Mouse (Mus musculus): Measurements from ENCODE around the gene Gm26620. TPM values are rescaled to one million over a fixed set of nuclear protein-coding genes. Genes with fewer than 3 reads are reported as not detected.

The Gm26620 gene
- polyA plus RNA-seq, 1 experiment from 2014 or later = 0.49 TPM

DNA sequence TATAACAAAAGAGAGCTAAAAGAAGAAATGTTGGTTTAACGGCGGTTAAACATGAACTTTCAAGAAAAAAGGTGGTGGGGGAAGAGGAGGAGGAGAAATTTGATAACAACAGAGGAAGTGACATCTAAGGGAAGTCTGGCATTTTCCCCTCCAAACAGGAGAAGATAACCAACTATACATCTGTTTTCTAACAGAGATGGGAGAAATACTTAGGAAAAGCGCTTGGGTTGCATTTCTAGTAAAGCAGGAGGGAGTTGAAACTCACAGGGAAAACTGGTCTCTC, 22.5 kb upstream of the Gm26620 start:
- H3K36me3 ChIP-seq = no peaks in the 10 kb centered on the region
- H3K4me3 ChIP-seq = no peak overlapping the region
- no peaks in the 10 kb centered on the region for H3K9me3 ChIP-seq (replicated peaks)
- H3K27me3 ChIP-seq (ENCODE audit: low read depth, poor library complexity, severe bottlenecking) = no peaks in the 10 kb centered on the region
- peaks cover 8% of the 10 kb centered on the region for H3K4me1 ChIP-seq
- WGBS = 88% methylated on average over 3 of the region's 3 CpGs
- no peak overlapping the region for H3K27ac ChIP-seq
- no peak for DNase-seq (ENCODE audit: low spot score)

DNA sequence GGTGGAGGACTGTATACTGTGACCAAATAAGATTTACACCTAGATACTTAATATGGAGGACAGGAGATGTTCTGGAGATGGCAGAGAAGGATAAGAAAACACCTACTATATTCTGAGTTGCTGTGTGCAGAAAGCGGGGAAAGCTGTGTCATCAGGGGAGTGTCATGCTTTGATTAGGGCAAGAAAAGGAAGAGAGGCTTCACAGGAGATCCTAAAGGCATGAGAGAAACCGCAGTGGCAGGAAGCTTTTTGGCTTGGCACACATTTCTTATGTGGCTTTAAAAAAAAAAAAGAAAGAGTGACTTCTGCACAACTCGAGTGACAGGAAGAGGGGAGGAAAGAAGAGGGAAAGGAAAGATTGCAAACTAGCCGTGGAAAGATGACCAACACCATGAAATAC, 21.8 kb upstream of the Gm26620 start:
- H3K36me3 ChIP-seq = no peaks in the 10 kb centered on the region
- peaks cover 8% of the 10 kb centered on the region for H3K4me1 ChIP-seq
- no peak for DNase-seq (ENCODE audit: low spot score)
- no peak overlapping the region for H3K27ac ChIP-seq
- 77% methylated on average over 4 of the region's 4 CpGs for WGBS
- no peak overlapping the region for H3K4me3 ChIP-seq
- H3K27me3 ChIP-seq (ENCODE audit: low read depth, poor library complexity, severe bottlenecking) = no peaks in the 10 kb centered on the region
- H3K9me3 ChIP-seq (replicated peaks) = no peaks in the 10 kb centered on the region

DNA sequence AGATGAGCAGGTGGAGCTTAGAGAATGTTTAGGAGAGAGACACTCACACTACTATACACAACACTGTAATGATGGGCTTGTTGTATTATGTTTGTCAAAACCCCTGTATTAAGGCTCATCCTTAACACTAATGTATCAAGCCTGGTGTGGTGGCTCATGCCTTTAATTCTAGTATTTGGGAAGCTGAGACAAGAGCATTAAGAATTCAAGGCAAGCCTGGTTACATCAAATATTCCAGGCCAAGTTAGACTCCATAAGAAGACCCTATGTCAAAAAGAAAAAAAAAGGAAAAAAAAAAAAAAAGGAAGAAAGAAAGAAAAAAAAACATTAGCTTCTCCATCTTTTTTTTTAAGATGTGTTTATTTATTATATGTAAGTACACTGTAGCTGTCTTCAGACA, 20.6 kb upstream of the Gm26620 start:
- DNase-seq (ENCODE audit: low spot score) = no peak
- no peak overlapping the region for H3K27ac ChIP-seq
- peaks cover 8% of the 10 kb centered on the region for H3K4me1 ChIP-seq
- no peaks in the 10 kb centered on the region for H3K27me3 ChIP-seq (ENCODE audit: low read depth, poor library complexity, severe bottlenecking)
- H3K4me3 ChIP-seq = no peak overlapping the region
- no peaks in the 10 kb centered on the region for H3K36me3 ChIP-seq
- H3K9me3 ChIP-seq (replicated peaks) = no peaks in the 10 kb centered on the region

DNA sequence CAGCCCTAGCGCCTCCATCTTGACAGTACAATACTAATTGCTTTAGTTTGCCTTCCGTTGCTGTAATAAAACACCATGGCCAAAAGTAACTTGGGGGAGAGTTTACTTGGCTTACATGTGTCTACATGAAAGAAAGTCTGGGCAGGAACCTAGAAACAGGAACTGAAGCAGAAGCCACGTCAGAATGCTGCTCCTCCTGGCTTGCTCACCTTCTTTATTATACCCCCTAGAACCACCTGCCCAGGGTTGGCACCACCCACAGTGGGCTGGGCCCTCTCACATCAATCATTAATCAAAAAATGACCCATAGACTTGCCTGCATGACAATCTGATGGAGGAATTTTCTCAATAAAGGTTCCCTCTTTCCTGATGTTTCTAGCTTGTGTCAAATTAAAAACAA, 20.1 kb upstream of the Gm26620 start:
- Histone ChIP-seq H3K4me3 (no peak overlapping the region), H3K9me3 (replicated peaks) (no peaks in the 10 kb centered on the region), H3K27ac (no peak overlapping the region), H3K36me3 (no peaks in the 10 kb centered on the region), H3K4me1 (peaks cover 8% of the 10 kb centered on the region), H3K27me3 (ENCODE audit: low read depth, poor library complexity, severe bottlenecking) (no peaks in the 10 kb centered on the region)
- DNase-seq (ENCODE audit: low spot score) = no peak
- 88% methylated on average over 3 of the region's 3 CpGs for WGBS

DNA sequence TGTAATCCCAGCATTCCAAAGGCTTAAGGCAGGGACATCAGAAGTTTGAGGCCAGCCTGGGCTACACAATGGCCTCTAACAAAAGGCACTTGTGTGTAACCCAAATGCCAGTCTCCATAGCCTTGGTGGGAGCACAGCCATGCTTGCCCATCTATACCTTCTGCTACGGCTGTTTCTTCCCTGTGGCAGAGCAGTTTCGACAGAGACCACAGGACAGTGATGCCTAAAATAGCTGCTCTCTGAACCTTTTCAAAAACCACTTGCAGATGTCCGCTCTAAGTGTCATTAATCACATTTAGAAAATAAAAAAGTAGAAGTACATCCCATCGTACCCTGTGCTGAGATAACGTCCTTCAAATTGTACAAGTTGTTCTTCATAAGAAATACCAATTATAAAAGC, 19.5 kb upstream of the Gm26620 start:
- no peaks in the 10 kb centered on the region for H3K27me3 ChIP-seq (ENCODE audit: low read depth, poor library complexity, severe bottlenecking)
- no peak overlapping the region for H3K27ac ChIP-seq
- peaks cover 8% of the 10 kb centered on the region for H3K4me1 ChIP-seq
- no peak overlapping the region for H3K4me3 ChIP-seq
- no peak for DNase-seq (ENCODE audit: low spot score)
- WGBS = 82% methylated on average over 5 of the region's 5 CpGs
- no peaks in the 10 kb centered on the region for H3K36me3 ChIP-seq
- no peaks in the 10 kb centered on the region for H3K9me3 ChIP-seq (replicated peaks)

DNA sequence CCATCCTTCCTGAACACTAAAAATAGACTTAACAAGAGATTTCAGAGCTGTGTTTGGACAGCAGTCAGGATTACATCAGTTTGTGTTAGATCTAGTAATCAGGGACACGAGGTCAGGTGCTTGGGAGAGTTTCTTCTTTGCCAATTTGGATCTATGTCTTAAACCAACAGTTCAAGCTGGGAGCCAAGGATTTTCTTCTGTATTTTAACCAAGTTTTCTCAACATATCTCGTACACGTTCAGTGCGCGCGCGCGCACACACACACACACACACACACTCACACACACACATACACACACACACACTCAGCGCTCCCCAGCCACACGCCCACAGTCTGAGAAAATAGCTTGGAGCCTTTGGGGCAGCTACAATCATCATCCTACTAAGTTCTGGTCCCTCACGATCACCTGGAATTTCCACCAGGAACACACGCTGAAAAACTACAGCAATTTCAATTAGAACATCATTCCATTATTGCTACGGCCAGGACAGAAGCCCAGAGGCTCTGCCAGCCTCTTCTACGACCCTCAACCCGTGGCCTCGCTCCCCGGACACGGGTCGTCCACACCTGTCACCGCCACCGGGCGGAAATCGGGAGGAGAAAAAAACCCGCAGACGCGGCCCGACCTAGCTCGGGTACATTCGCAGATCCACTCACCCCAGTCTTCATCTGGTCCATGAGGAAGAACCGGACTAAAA, 17.7 kb upstream of the Gm26620 start:
- Histone ChIP-seq H3K27me3 (ENCODE audit: low read depth, poor library complexity, severe bottlenecking) (no peaks in the 10 kb centered on the region), H3K27ac (peak overlapping the region; percentile 79), H3K4me1 (peaks cover 8% of the 10 kb centered on the region), H3K36me3 (peaks cover 11% of the 10 kb centered on the region), H3K9me3 (replicated peaks) (no peaks in the 10 kb centered on the region), H3K4me3 (peak overlapping the region; percentile 86)
- 3% methylated on average over 30 of the region's 30 CpGs for WGBS
- peak; percentile 37 for DNase-seq (ENCODE audit: low spot score)

DNA sequence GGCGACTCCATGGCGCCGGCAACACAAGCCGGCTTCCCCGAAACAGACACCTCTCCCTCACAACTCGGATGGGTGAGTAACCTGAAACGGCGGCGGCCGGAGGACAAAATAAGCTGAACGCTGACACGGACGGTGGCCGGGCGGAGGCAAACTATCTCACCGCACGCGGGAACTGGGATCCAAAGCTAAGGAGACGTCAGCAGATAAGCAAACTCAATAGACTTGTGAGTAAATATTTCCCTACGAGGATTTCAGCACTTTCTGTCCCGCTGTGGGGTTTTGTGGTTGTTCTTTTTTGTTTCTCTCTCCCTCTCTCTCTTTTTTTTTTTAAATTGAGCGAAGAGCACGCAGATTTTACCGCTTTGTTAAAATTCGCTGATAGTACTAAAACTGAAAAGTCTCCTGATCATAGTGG, 17.2 kb upstream of the Gm26620 start, which contains the start of gene Atf6:
Gene Atf6, minus strand, starts transcription at position 81 of the 415 bp plus-strand sequence.
- WGBS = under 1% methylated on average over 25 of the region's 25 CpGs
- H3K4me3 ChIP-seq = peak within 1 kb of the TSS; percentile 86
- peaks cover 16% of the 10 kb centered on the region for H3K36me3 ChIP-seq
- peaks cover 8% of the 10 kb centered on the region for H3K4me1 ChIP-seq
- H3K9me3 ChIP-seq (replicated peaks) = no peaks in the 10 kb centered on the region
- peak; percentile 96 for DNase-seq (ENCODE audit: low spot score)
- peak within 1 kb of the TSS; percentile 79 for H3K27ac ChIP-seq
- no peaks in the 10 kb centered on the region for H3K27me3 ChIP-seq (ENCODE audit: low read depth, poor library complexity, severe bottlenecking)

DNA sequence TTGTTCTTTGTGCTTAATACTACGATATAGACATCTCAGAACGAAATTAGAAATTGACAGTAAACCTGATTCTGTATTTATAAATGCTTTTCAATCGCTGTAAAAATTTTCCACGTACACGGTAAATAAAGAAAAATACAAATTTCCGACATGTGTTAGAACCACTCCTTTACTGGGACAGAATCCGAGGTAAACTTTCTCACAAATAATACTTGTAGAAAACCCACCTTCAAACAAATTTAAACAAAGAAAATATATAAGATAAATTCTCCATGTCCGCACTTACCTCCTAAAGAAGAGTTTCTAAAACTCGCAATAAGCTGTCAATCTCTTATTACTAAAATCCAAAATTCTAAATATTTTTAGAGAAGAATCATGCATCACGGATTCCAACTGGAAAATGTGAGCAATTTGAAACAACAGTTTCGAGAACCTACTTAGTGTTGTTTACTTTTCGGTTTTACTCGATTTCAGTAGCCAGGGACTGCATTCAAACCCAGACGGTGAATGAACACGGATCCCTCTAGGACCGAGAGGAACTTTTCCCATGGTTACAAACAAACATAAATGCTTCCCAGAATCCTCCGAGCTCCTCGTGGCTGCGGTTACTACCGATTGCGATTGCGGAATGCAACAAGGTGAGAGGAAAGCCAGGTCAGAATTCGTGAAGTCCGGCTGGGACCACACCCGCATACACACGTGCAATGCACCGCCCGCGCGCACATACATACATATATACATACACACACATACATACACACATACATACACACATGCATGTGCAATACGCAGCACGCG, 16.6 kb upstream of the Gm26620 start:
- WGBS = under 1% methylated on average over 33 of the region's 33 CpGs
- Histone ChIP-seq H3K27ac (peak overlapping the region; percentile 79), H3K27me3 (ENCODE audit: low read depth, poor library complexity, severe bottlenecking) (no peaks in the 10 kb centered on the region), H3K36me3 (peaks cover 19% of the 10 kb centered on the region), H3K9me3 (replicated peaks) (no peaks in the 10 kb centered on the region), H3K4me3 (peak overlapping the region; percentile 86), H3K4me1 (peaks cover 8% of the 10 kb centered on the region)
- DNase-seq (ENCODE audit: low spot score) = peak; percentile 83

DNA sequence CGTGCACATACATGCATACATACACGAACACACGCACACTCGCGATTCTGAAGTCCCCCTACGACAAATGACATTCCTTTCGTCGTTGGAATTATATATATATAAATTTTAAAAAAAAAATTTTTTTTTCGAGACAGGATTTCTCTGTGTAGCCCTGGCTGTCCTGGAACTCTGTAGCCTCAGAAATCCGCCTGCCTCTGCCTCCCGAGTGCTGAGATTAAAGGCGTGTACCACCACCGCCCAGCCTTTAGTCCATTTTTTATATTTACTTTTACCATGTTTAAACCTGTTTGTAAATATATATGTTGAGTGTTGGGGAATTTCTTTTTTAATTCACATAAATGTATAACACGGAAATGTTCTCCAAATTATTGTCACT, 16.0 kb upstream of the Gm26620 start:
- H3K27ac ChIP-seq = peak overlapping the region; percentile 79
- peaks cover 8% of the 10 kb centered on the region for H3K4me1 ChIP-seq
- no peaks in the 10 kb centered on the region for H3K9me3 ChIP-seq (replicated peaks)
- DNase-seq (ENCODE audit: low spot score) = no peak
- WGBS = 21% methylated on average over 14 of the region's 14 CpGs
- H3K4me3 ChIP-seq = peak overlapping the region; percentile 86
- no peaks in the 10 kb centered on the region for H3K27me3 ChIP-seq (ENCODE audit: low read depth, poor library complexity, severe bottlenecking)
- peaks cover 24% of the 10 kb centered on the region for H3K36me3 ChIP-seq

DNA sequence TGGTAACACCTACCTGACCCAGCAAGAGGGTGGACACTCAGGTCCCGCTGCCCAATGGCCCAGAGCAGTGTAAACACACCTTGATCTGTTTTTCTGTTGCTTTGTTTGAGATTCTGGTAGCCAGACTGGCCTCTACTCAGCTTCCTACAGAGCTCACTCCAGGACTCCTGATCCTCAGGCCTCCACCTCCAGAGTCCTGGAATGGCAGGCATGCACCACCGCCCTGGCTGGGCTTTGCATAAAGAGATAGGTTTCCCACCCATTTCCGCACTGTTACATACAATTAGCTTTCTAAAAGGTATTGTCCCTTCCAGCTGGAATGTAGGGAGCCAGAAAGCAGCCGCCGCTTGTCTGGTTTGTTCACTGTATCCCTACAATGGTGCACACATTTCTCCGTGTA, 13.5 kb upstream of the Gm26620 start:
- WGBS = 92% methylated on average over 6 of the region's 6 CpGs
- no peaks in the 10 kb centered on the region for H3K9me3 ChIP-seq (replicated peaks)

DNA sequence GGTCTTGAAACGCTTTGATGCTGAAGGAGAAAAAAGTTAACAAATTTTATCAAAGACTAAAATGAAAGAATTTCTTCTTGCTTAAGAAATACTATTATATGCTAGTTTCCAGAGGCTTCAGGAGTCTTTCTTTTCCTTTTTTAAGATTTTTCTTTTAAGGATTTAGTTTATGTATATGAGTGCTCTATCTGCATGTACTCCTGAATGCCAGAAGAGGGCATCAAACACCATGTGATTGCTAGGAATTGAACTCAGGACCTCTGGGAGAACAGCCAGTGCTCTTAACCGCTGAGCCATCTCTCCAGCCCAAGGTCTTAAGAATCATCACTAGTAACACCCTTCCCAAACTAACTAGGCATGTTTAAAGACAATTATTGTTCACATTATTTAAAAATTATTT, 12.9 kb upstream of the Gm26620 start:
- Histone ChIP-seq H3K4me1 (peaks cover 3% of the 10 kb centered on the region), H3K36me3 (peaks cover 55% of the 10 kb centered on the region)
- 95% methylated on average over 2 of the region's 2 CpGs for WGBS

More for the DNA sequence above, 13.5 kb upstream of the Gm26620 start:
- Histone ChIP-seq H3K4me3 (no peak overlapping the region), H3K27ac (no peak overlapping the region), H3K36me3 (peaks cover 49% of the 10 kb centered on the region), H3K27me3 (ENCODE audit: low read depth, poor library complexity, severe bottlenecking) (no peaks in the 10 kb centered on the region), H3K4me1 (peaks cover 8% of the 10 kb centered on the region)
- no peak for DNase-seq (ENCODE audit: low spot score)

DNA sequence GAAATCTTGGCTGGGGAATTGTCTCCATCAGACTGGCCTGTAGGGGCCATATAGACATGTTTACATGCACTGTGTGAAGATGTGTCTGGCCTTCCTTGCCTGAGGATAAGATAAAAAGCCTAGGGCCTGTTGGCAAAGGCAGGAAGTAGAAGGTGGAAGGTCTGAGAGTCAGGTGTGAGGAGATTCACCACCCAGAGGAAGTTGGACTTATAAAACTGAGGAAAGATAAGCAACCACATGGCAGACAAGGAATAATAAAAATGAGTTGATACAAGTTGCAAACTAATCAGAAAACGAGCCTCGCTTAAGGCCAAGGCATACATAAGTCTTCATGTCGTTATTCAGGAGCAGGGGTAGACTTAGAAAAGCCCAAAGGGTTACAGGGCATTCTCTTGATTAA, 9.2 kb upstream of the Gm26620 start:
- no peak for DNase-seq (ENCODE audit: low spot score)
- no peaks in the 10 kb centered on the region for H3K27me3 ChIP-seq (ENCODE audit: low read depth, poor library complexity, severe bottlenecking)
- 79% methylated on average over 3 of the region's 3 CpGs for WGBS
- H3K4me3 ChIP-seq = no peak overlapping the region
- H3K36me3 ChIP-seq = peaks cover 88% of the 10 kb centered on the region
- H3K27ac ChIP-seq = no peak overlapping the region
- H3K4me1 ChIP-seq = no peaks in the 10 kb centered on the region
- H3K9me3 ChIP-seq (replicated peaks) = no peaks in the 10 kb centered on the region

More for the DNA sequence above, 12.9 kb upstream of the Gm26620 start:
- H3K27ac ChIP-seq = no peak overlapping the region
- no peaks in the 10 kb centered on the region for H3K9me3 ChIP-seq (replicated peaks)
- no peak for DNase-seq (ENCODE audit: low spot score)
- H3K27me3 ChIP-seq (ENCODE audit: low read depth, poor library complexity, severe bottlenecking) = no peaks in the 10 kb centered on the region
- H3K4me3 ChIP-seq = no peak overlapping the region

DNA sequence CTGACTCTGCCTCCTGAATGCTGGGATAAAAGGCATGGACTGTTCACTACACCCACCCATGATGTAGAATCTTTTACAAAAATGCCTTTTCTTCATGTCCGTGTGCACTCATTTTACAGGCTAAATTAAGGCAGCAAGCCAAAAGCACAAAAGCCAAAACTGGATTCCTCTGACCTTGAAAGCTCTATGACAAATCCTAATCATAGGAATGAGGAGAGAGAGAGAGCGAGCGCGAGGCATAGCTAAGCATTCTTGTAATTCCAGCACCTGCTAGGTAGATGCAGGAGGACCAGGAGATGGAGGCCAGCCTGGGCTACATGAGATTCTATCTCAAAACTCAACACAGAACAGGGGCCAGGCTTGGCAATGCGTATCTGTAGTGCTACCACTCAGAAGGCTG, 8.0 kb upstream of the Gm26620 start:
- H3K36me3 ChIP-seq = peaks cover 92% of the 10 kb centered on the region
- 98% methylated on average over 5 of the region's 5 CpGs for WGBS
- no peak overlapping the region for H3K4me3 ChIP-seq
- DNase-seq (ENCODE audit: low spot score) = no peak
- no peaks in the 10 kb centered on the region for H3K27me3 ChIP-seq (ENCODE audit: low read depth, poor library complexity, severe bottlenecking)
- no peaks in the 10 kb centered on the region for H3K9me3 ChIP-seq (replicated peaks)
- no peak overlapping the region for H3K27ac ChIP-seq
- H3K4me1 ChIP-seq = no peaks in the 10 kb centered on the region
